Mouse (Mus musculus) naive thymus-derived CD4-positive, alpha-beta T cell, adult 2 months (primary cell): Measurements from ENCODE around the gene Fnbp1l.

Experiments
- DNase-seq: peaks from one replicate; pipeline ENCODE4 v3.0.0-alpha.2; 2011; ENCODE audit warnings: low read depth

Gene Fnbp1l

GRCm38 (mm10) chr3:122606105-122606801, 13.3 kb downstream of the Fnbp1l start:
- no peak for DNase-seq

- no peak for DNase-seq
Observed at GRCm38 (mm10) chr3:122603229-122603628, 16.3 kb downstream of the Fnbp1l start.

DNA sequence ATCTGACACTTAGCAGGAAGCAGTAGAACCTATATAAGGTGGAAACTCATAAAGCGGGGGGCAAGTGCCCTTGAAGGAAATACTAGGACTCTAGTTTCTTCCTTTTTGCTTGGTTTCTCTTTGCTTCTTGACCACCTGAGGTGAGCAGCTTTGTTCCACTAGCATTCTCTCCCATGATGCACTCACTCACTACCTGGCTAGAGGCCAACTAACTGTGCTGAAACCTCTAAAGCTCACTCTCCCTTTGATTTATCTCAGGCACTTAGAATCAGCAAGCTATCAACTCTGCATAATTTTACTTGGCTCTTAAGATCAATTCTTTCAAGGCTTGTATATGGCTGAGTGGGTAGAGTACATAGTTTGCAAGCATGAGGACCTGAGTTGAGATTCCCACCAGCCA, 17.1 kb downstream of the Fnbp1l start:
- no peak for DNase-seq

DNA sequence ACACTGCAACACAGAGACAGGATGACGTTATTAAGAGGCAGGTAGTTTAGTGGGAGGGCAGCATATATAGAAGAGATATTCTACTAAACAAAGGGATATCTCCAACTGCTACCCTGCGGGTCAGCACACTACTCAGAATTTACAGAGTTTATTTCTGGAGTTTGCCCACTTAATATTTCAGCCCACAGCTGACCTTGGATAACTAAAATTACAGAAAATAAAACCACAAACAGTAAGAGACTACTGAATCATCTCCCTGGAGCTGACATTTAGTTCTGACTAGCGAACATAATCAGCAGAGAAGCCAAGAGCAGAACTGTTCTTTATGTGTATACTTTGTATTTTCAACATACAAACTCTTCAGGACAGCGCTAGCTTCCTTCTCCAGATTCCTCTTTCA, 20.2 kb downstream of the Fnbp1l start:
- no peak for DNase-seq

DNA sequence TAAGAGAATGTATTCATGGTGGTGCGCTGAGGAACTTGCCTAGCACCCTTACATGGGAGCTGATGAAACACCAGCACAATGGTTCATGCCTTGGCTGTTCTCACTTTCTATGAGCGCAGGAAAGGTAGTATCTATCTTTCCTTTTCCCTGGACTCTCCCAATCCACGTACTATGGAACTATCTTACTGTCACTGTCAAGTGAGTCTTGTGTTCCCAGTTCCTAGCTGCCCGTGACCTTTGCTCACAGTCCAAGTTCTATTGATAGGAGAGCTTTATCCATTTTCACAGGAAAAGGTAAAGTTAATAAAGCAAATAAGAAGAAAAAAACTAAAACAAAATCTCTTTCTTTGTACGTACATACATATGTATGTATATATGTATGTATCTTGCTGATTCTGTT, 28.7 kb downstream of the Fnbp1l start:
- DNase-seq = no peak

DNA sequence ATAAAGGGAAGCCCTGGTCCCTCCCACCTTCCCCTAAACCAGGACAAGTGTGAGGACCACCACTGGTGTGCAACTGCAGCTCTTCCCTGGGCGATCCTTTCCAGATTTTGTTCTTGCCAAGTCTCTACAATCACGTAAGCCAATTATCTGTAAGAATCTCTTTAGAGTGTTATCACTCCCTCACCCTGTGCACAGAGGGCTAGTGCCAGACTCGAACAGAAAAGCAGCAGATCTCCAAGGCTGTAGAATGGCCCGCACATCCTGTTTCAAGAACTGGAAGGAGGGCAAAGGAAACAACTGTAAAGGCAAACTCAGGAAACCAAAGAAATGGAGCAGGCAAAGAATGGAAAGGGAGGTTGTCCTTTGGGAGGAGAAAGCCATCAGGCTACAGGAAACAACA, 29.2 kb downstream of the Fnbp1l start:
- no peak for DNase-seq

DNA sequence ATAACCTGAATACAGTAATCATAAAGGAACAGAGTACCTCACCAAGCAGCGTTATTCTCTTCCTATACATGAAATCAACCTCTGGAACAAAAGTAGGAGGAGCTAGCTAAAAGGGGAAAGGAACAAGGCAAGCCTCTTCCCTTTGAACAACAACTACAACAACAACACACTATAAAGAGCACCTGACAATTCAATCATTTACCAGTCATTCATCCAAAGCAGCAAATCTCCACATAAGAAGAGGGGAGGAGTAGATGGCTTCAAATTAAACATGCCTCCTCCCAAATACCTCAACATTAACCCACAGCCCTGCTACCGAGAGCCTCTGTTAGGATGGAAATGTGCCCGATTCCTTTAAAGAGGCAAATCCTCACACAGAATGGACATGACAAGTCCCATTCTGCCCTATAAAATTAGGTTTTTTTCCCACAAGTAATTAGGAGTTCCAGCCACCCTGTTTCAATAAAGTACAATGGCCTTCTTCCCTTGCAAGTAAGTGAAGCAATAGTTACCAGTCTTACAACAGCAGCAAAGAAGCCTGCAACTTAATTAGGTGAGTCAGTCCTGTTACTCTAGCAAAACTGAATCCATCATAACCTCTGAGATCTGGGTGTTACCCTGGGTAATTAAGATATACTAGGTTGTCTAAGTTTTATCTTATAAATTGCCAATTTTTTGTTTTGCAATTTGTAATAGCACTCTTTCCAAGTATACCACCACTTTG, 32.4 kb downstream of the Fnbp1l start:
- DNase-seq = no peak

DNA sequence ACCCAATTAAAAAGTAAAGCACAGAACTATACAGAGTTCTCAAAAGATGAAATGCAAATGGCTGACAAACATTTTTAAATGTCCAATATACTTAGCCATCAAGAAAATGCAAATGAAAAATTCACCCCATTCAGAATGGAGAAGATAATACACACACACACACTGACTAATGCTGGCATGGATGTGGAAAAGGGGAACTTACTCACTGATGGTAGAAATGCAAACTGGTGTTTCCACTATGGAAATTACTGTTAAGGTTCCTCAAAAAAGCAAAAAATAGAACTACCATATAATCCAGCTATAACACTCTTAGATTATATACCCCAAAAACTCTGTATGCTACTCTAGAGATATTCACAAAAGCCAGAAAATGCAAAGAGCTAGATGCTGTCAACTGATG, 42.2 kb downstream of the Fnbp1l start:
- DNase-seq = no peak

DNA sequence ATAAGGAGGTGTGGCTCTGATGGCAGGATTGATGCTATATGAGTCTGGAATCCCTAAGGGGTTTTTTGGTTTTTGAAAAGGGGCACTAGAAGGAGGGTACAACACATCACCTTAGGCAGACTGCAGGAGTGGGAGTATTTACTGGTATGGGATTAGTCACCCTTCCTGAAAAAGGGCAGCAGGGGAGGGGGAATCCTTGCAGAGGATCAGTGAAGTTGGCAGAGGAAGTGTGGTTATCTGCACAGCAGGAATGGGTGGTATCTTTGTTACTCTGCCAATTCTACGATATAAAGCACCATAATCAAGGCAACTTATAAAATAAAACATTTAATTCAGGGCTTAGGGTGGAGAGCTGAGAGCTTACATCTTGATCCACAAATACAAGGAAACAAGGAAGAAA, 44.6 kb downstream of the Fnbp1l start:
- no peak for DNase-seq

DNA sequence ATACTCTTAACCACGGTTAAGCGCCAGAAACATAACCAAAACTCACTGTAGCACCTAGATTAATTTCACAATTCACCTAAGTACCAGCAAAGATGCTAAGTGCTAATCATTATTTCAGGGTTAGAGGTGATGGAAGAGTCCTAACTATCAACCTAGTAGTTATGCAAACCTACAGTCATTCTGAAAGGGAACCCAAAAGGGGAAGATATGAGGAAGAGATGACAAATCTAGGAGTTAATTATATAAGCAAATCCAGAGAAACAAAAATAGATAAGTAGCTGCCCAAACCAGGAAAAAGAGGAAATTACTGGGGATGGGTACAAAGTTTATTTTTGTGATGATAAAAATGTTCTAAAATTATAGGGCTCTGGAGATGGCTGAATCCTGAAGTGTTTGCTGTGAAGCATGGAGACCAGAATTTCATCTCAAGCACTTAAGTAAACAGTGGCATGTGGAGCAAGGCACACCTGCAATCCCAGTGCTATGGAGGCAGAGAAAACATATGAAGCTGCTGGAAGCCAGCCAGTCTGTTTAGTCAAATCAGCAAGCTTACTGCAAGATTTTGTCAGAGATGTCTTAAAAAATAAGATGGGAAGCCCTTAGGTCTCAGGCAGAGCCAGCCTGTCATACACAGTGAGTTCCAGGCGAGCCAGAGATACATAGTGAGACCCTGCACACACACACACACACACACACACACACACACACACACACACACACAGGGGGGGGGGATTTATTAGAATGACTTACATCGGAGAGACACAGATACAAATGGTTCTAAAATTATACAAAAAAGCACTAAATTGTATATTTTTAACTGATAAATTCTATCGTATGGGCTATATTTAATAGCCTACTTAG, 45.9 kb downstream of the Fnbp1l start:
- DNase-seq = no peak

GRCm38 (mm10) chr3:122566549-122566948, 53.0 kb downstream of the Fnbp1l start:
- no peak for DNase-seq

GRCm38 (mm10) chr3:122566112-122566511, 53.4 kb downstream of the Fnbp1l start:
- DNase-seq = no peak

DNA sequence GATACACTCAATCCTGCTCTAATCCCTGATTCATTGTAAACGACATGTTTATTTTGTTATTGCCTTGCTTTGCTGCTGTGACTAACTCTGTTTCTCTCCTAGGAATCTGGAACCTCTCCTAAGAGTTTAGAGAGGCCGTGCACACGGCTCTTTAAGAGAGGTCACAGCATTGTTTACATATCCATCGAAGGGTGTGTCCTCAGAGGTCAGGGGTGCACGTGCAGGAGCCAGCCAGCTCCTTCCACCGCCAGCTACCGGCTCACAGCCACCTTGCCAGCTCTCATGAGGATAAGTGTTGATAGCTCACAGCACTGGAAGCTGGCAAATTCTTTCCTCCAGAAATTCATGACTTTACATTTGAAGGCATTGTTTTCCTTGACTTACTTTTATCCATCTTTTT, 54.2 kb downstream of the Fnbp1l start:
- DNase-seq = no peak

DNA sequence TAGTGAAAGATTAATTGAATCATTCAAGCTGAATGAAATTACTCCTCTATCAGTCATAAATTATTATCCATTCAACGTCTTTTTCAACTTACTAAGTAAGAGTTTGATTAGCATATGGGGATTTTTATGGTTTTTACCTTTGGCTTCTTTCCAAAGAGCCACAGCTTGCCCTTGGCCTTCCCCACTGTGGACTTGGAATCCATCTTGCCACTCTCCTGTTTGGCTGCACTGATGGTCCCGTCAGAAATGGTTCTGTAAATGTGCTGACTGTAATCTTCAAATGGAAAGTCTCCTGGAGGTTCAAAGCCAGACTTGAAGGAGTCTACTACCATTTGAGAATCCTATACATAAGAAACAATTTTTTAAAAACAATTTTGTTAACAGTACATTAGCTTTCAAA, 61.7 kb downstream of the Fnbp1l start:
- DNase-seq = no peak

- no peak for DNase-seq
Observed at GRCm38 (mm10) chr3:122551174-122551573, 68.3 kb downstream of the Fnbp1l start.

GRCm38 (mm10) chr3:122547469-122547868, 72.0 kb downstream of the Fnbp1l start:
- DNase-seq = no peak

DNA sequence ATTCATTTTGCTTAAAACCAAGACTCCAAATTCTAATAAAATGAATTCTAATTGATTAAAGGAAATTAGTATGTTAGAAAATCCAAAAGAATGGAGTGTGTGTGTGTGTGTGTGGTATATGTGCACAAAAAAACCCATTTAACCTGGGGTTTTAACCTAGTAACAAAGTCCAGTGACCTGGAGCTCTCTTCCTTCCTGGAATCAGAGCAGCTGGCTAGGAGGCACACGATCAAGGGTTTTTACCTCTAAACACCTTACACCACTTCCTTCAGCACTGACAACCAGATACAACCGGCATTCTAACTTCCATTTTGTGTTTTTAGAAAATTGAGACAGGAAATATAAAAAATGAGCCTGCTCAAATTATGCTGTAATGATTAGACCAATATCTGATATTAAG, 74.2 kb downstream of the Fnbp1l start:
- DNase-seq = no peak

- DNase-seq = no peak
Observed at GRCm38 (mm10) chr3:122540918-122541317, 78.6 kb downstream of the Fnbp1l start.

GRCm38 (mm10) chr3:122539961-122540690, 79.4 kb downstream of the Fnbp1l start:
- DNase-seq = no peak

DNA sequence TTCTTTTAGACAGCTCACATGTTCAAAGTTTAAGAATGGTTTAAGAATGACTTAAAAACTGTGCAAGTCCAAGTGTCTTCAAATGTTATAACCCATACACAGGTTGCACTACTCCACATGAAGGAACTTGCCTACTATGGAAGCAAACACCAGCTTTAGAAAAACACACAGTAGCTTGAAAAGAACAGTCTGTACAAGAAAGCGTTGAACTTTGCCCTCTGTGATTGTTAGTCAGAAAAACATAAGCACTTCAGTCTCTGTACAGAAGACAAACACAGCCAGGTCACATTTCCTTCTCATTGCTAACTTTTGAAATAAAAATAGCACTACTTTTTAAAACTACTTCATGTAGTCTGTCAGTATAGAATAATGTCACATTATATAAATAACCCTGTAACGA, 80.7 kb downstream of the Fnbp1l start:
- no peak for DNase-seq

DNA sequence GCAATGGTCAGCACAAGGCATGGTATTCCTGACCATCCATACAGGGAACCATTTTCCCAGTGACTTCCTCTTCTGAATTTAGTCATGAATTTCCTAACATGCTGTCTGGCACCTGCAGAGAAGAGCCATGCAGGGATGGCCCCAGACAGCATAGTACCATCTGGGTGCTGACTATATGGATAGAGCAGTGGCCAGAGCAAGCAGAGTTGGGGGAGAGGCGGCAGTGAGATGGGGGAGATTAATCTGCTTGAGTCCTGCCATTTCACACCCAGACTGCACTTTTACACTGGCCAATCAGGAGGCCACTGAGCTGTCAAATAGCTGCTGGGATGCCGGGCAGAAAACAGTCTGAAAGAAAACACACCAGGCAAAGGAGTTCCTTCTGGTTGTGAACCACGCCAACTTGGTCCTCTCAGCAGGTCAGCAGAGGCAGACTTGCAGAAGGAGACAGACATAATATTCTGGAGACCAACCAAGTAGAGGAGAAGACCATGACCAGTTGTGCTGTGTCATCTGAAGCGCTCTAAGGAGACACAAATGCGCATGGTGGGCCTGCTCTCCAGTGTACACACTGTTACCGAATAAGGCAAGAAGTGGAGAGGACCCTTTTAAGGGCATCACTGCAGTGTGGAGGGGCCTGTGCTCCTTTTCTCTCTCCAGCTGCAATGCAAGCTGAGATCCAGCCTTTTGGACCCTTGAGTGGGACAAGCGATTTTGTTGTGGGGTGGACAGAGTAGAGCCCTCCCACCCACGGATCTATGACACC, 83.4 kb downstream of the Fnbp1l start:
- DNase-seq = no peak
